Mouse (Mus musculus) thymus, adult 2 months (tissue): ENCODE measurements around the gene Lgi2.

Experiments
- CTCF ChIP-seq: fragments of 200-500 bp; IDR thresholded peaks from 2 replicates; pipeline ENCODE4 v1.5.1; 2012; ENCODE audit warnings: mild to moderate bottlenecking, control low read depth, low read length, moderate library complexity, borderline replicate concordance; ENCODE audit not compliant: control insufficient read depth, poor library complexity, insufficient read depth; ENCODE audit errors: extremely low read depth
- POLR2A ChIP-seq: fragments of 200-500 bp; IDR thresholded peaks from 2 replicates; pipeline ENCODE4 v1.6.1; 2012; ENCODE audit warnings: mild to moderate bottlenecking, low read length, control low read depth, moderate library complexity; ENCODE audit not compliant: control insufficient read depth, poor library complexity, insufficient read depth; ENCODE audit errors: extremely low read depth

DNA sequence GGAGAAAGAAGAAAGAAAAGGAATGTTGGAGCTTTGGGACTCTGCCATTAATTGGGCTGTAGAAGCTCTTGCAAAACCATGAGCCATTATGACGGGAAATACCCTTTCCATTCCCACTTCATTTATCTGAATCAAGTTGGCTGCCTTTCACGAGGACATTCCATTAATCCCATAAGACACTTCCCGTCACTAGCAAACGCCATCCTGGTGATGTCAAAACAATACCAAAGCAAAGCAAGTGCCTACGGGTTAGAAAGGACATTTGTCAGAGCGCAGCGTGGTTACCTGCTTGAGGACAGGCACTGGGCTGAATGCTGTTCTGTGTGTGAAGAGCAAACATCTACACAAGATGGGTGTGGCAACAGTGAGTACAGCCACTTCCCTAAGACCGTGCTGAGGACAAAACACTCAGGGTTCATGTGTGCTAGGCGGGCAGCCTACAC, 21.1 kb upstream of the Lgi2 start:
- TF ChIP-seq CTCF (no peak), POLR2A (no peak)
